Mouse (Mus musculus) kidney, adult 8-10 months (tissue): ENCODE measurements at regions not wholly inside any gene's neighbourhood (a gene's known extent, or its start where the extent isn't known, plus 50 kb on each side); places are given as distances from the start of the nearest gene placed in this dataset.

ENCODE experiments used
- DNase-seq, 2 experiments: peaks; one replicate each; pipeline ENCODE4 v3.0.0; 2022

GRCm38 (mm10) chr11:54195954-54196353 lies 53.5 kb downstream of the Csf2 start:
- no peak for DNase-seq

GRCm38 (mm10) chr11:54194733-54195132 lies 54.7 kb downstream of the Csf2 start:
- DNase-seq = no peak

- DNase-seq = no peak
These were observed 57.2 kb downstream of the Csf2 start for GRCm38 (mm10) chr11:54192275-54192674.

GRCm38 (mm10) chr11:54187826-54188225 lies 61.6 kb downstream of the Csf2 start:
- DNase-seq = no peak

GRCm38 (mm10) chr11:54187377-54187776 lies 62.1 kb downstream of the Csf2 start:
- no peak for DNase-seq

- DNase-seq = no peak
These were observed 63.6 kb downstream of the Csf2 start for GRCm38 (mm10) chr11:54185710-54186325.

- DNase-seq = peak; percentile 39 to 55
These were observed 67.7 kb downstream of the Csf2 start for GRCm38 (mm10) chr11:54181696-54182323.
